Mouse (Mus musculus): ENCODE data around the gene Chchd4.

DNA sequence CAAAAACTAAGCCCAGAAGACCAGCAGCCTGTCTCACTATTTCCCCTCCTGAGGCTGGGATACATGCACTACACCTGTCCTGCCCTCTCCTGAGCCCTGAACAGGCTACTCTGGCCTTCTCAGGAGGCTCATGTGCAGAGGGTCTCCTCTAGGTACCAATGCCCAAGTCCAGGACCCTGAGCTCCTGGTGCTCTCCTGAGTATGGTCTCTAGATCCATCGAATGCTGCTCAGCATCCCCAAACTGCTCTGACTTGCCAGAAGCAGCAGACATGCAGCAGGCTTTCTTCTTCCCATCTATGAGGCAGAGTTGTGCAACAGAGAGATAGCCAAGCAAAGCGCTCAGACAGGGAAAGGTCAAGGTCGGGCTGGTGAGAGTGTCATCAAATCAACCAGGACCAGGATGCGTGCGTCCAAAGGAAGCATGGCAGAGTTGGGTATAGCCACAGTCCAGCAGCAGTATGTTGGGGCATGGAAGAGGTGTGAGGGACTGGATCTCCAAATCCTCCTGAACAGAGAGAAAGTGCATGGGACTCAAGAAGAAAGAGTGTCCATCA is 56.0 kb downstream of the Chchd4 start:
- TF ChIP-seq CTCF (IDR thresholded peaks at IDR 0.05; ENCODE audit: control insufficient read depth, insufficient read depth, low read length) (no peak), POLR2A (IDR thresholded peaks at IDR 0.05; ENCODE audit: borderline replicate concordance, control insufficient read depth, low read depth, low read length) (no peak)

All from bone marrow, adult 2 months (tissue).